Mouse (Mus musculus) CH12.LX (cell line): ENCODE measurements at regions not wholly inside any gene's neighbourhood (a gene's known extent, or its start where the extent isn't known, plus 50 kb on each side); places are given as distances from the start of the nearest gene placed in this dataset.

Source experiments
- DNase-seq: peaks from one replicate; pipeline ENCODE4 v3.0.0-alpha.2; 2013; ENCODE audit errors: extremely low read depth
- H3K27ac ChIP-seq: 2 replicates; pipeline ENCODE4 v1.5.1; 2012; ENCODE audit warnings: low read depth, mild to moderate bottlenecking, control low read depth, moderate library complexity; ENCODE audit not compliant: insufficient read depth
- H3K27me3 ChIP-seq: replicated peaks from 2 replicates; pipeline ENCODE3; 2012; ENCODE audit warnings: inconsistent platforms
- H3K36me3 ChIP-seq, 2 experiments: replicated peaks in 1 of 2; 2 replicates each; pipeline versions ENCODE3 to v1.6.1; 2012; ENCODE audit warnings: inconsistent platforms in 1 of 2, low read length in 1 of 2, mild to moderate bottlenecking in 1 of 2, mixed read lengths in 1 of 2, moderate library complexity in 1 of 2; ENCODE audit not compliant: control insufficient read depth in 1 of 2, insufficient read depth in 1 of 2
- H3K4me1 ChIP-seq, 2 experiments: 2 replicates each; pipeline ENCODE4 v1.6.1; 2012; ENCODE audit warnings: inconsistent platforms in 1 of 2, moderate library complexity in 1 of 2; ENCODE audit not compliant: insufficient read depth in 2 of 2, control insufficient read depth in 1 of 2
- H3K4me2 ChIP-seq: 2 replicates; pipeline ENCODE4 v1.6.1; 2012; ENCODE audit warnings: low read depth, mild to moderate bottlenecking, control low read depth; ENCODE audit not compliant: poor library complexity, insufficient read depth, severe bottlenecking
- H3K4me3 ChIP-seq, 3 experiments: fragments of 150-350 bp in 1 of 3; sonication (generic) in 1 of 3; replicated peaks in 1 of 3; 2 replicates each; pipeline versions ENCODE3 to v1.5.1; 2011 to 2012; ENCODE audit warnings: low read depth in 2 of 3, low read length in 2 of 3, mild to moderate bottlenecking in 2 of 3, moderate library complexity in 2 of 3, control low read depth in 1 of 3, improper control_type of control experiment in 1 of 3, inconsistent platforms in 1 of 3, mixed read lengths in 1 of 3; ENCODE audit not compliant: poor library complexity in 1 of 3
- H3K79me2 ChIP-seq: replicated peaks from 2 replicates; pipeline ENCODE4 v1.6.1; 2012; ENCODE audit warnings: mild to moderate bottlenecking, moderate library complexity; ENCODE audit not compliant: control insufficient read depth, poor library complexity, insufficient read depth, severe bottlenecking; ENCODE audit errors: extremely low read depth
- H3K9ac ChIP-seq: 2 replicates; pipeline ENCODE4 v1.6.1; 2012; ENCODE audit warnings: low read depth, mild to moderate bottlenecking, control low read depth, moderate library complexity; ENCODE audit not compliant: insufficient read depth
- H3K9me3 ChIP-seq: replicated peaks from 2 replicates; pipeline ENCODE3; 2012; ENCODE audit warnings: low read length, inconsistent platforms, mixed read lengths
- CHD2 ChIP-seq: IDR thresholded peaks from 2 replicates; pipeline ENCODE4 v1.6.1; 2011; ENCODE audit warnings: low read length, improper control_type of control experiment
- CTCF ChIP-seq, 2 experiments: IDR thresholded peaks in 1 of 2; conservative IDR thresholded peaks in 1 of 2; 2 replicates each; pipeline ENCODE4 v1.5.1; 2011 to 2012; ENCODE audit warnings: low read depth in 2 of 2, low read length in 2 of 2, improper control_type of control experiment in 1 of 2, inconsistent platforms in 1 of 2, mild to moderate bottlenecking in 1 of 2, moderate library complexity in 1 of 2
- E2F4 ChIP-seq: IDR thresholded peaks from 2 replicates; pipeline ENCODE4 v1.6.1; 2011; ENCODE audit warnings: low read depth, low read length, improper control_type of control experiment; ENCODE audit not compliant: insufficient replicate concordance
- ELF1 ChIP-seq: IDR thresholded peaks from 2 replicates; pipeline ENCODE4 v1.6.1; 2014; ENCODE audit warnings: low read depth, mild to moderate bottlenecking, inconsistent platforms, low read length, improper control_type of control experiment
- EP300 ChIP-seq: IDR thresholded peaks from 2 replicates; pipeline ENCODE4 v1.6.1; 2011; ENCODE audit warnings: low read length, improper control_type of control experiment
- ETS1 ChIP-seq: conservative IDR thresholded peaks from 2 replicates; pipeline ENCODE4 v1.6.1; 2012; ENCODE audit warnings: low read depth, mild to moderate bottlenecking, inconsistent platforms, low read length, improper control_type of control experiment, moderate library complexity
- HCFC1 ChIP-seq: IDR thresholded peaks from 2 replicates; pipeline ENCODE4 v1.6.1; 2012; ENCODE audit warnings: low read depth, mild to moderate bottlenecking, inconsistent platforms, low read length, improper control_type of control experiment
- IRF4 ChIP-seq: IDR thresholded peaks from 2 replicates; pipeline ENCODE4 v1.6.1; 2014; ENCODE audit warnings: low read depth, mild to moderate bottlenecking, inconsistent platforms, low read length, improper control_type of control experiment
- KAT2A ChIP-seq: IDR thresholded peaks from 2 replicates; pipeline ENCODE4 v1.6.1; 2012; ENCODE audit warnings: low read length, improper control_type of control experiment, inconsistent platforms; ENCODE audit not compliant: insufficient replicate concordance
- MAX ChIP-seq: IDR thresholded peaks from 2 replicates; pipeline ENCODE4 v1.6.1; 2011; ENCODE audit warnings: low read length, improper control_type of control experiment
- MEF2A ChIP-seq: IDR thresholded peaks from 2 replicates; pipeline ENCODE4 v1.6.1; 2014; ENCODE audit warnings: low read depth, mild to moderate bottlenecking, inconsistent platforms, low read length, improper control_type of control experiment, borderline replicate concordance
- MXI1 ChIP-seq: IDR thresholded peaks from 2 replicates; pipeline ENCODE4 v1.6.1; 2011; ENCODE audit warnings: mild to moderate bottlenecking, low read depth, low read length, improper control_type of control experiment
- MYC ChIP-seq: IDR thresholded peaks from 2 replicates; pipeline ENCODE4 v1.6.1; 2011; ENCODE audit warnings: low read depth, mild to moderate bottlenecking, improper control_type of control experiment, low read length
- NELFE ChIP-seq: IDR thresholded peaks from 2 replicates; pipeline ENCODE4 v1.6.1; 2011; ENCODE audit warnings: low read depth, low read length, improper control_type of control experiment
- PAX5 ChIP-seq: IDR thresholded peaks from 2 replicates; pipeline ENCODE4 v1.6.1; 2012; ENCODE audit warnings: low read length, inconsistent platforms, mixed read lengths
- POLR2A ChIP-seq: IDR thresholded peaks from 2 replicates; pipeline ENCODE4 v1.6.1; 2011; ENCODE audit warnings: low read depth, mild to moderate bottlenecking, improper control_type of control experiment, low read length
- RCOR1 ChIP-seq: conservative IDR thresholded peaks from 2 replicates; pipeline ENCODE4 v1.6.1; 2012; ENCODE audit warnings: low read depth, mild to moderate bottlenecking, inconsistent platforms, low read length, improper control_type of control experiment
- SIN3A ChIP-seq: IDR thresholded peaks from 2 replicates; pipeline ENCODE4 v1.6.1; 2012; ENCODE audit warnings: low read length, improper control_type of control experiment, inconsistent platforms
- TBP ChIP-seq: conservative IDR thresholded peaks from 2 replicates; pipeline ENCODE4 v1.6.1; 2011; ENCODE audit warnings: low read depth, low read length, improper control_type of control experiment
- USF1 ChIP-seq: IDR thresholded peaks from 2 replicates; pipeline ENCODE4 v1.6.1; 2014; ENCODE audit warnings: low read depth, mild to moderate bottlenecking, inconsistent platforms, low read length, improper control_type of control experiment
- USF2 ChIP-seq: conservative IDR thresholded peaks from 2 replicates; pipeline ENCODE4 v1.6.1; 2011; ENCODE audit warnings: low read depth, low read length, improper control_type of control experiment
- ZC3H11A ChIP-seq: IDR thresholded peaks from 2 replicates; pipeline ENCODE4 v1.6.1; 2012; ENCODE audit warnings: low read depth, mild to moderate bottlenecking, inconsistent platforms, low read length, improper control_type of control experiment
- dilution Hi-C: fragments of 300-500 bp; cut with MboI; formaldehyde crosslinking; loops from 2 replicates; pipeline ENCODE4 v1.14.3; 2020; ENCODE audit warnings: low sequenced_read_pairs; ENCODE audit not compliant: extremely low pct_unique_long_range_greater_than_20kb, extremely low pct_ligation_motif_present
- in situ Hi-C: fragments of 300-500 bp; cut with MboI; formaldehyde crosslinking; loops from 3 replicates; pipeline ENCODE4 v1.14.3; 2019; ENCODE audit warnings: low sequenced_read_pairs, low pct_ligation_motif_present, low pct_unique_long_range_greater_than_20kb, mixed read lengths

- in situ Hi-C loops: no loop called here
Observed at GRCm38 (mm10) chr8:128103380-128103779, 255.0 kb upstream of the Nrp1 start.

DNA sequence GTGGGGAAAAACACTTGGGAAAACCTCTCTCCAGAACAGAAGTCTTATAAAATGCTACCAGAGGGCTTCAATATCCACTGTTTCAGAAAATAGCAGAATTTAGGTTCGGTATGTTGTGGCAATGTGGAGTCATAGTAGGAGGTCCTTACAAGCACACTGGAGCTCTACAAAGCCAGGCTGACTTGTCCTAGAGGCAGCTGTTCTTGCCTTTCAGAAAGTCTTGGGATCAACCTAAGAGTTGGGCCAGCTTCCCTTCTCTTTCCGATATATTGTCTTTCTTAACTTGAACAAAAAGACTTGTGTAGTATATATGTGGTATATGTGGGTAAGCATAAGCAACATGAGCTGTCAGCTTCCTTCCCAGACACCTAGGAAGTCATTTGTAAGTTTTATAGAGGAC is 251.8 kb upstream of the Nrp1 start:
- dilution Hi-C loops (no loop called here), in situ Hi-C loops (no loop called here)
- peaks cover 6% of the 10 kb centered on the region for H3K9me3 ChIP-seq
- H3K4me3 ChIP-seq: no peak overlapping the region
- H3K27me3 ChIP-seq: no peaks in the 10 kb centered on the region
- no peak overlapping the region for H3K4me2 ChIP-seq
- no peak for TF ChIP-seq KAT2A
- TF ChIP-seq CHD2: no peak
- TF ChIP-seq TBP: no peak
- no peak for TF ChIP-seq MAX
- TF ChIP-seq IRF4: no peak
- no peaks in the 10 kb centered on the region for H3K36me3 ChIP-seq
- H3K9ac ChIP-seq: no peak overlapping the region
- H3K27ac ChIP-seq: no peak overlapping the region
- DNase-seq: no peak
- no peaks in the 10 kb centered on the region for H3K79me2 ChIP-seq
- H3K4me1 ChIP-seq: peaks cover 2 to 39% of the 10 kb centered on the region in 2 experiments; a peak in 3 of 4 replicates

More at GRCm38 (mm10) chr8:128103380-128103779, 255.0 kb upstream of the Nrp1 start:
- dilution Hi-C loops: no loop called here
- no peak overlapping the region for H3K27ac ChIP-seq
- no peak for TF ChIP-seq PAX5
- TF ChIP-seq MEF2A: no peak
- 0 out of 2 replicates have a peak, but pooled peaks have one; percentile 77 for TF ChIP-seq E2F4
- TF ChIP-seq IRF4: peak; percentile 32; the same call in 1 of the 2 replicates
- no peak for TF ChIP-seq CTCF (conservative IDR thresholded peaks at IDR 0.05 in 1 of 2, IDR thresholded peaks at IDR 0.05 in 1 of 2; ENCODE audit: low read depth in 2 of 2, low read length in 2 of 2)
- TF ChIP-seq ETS1: no peak
- peak; percentile 81 for TF ChIP-seq EP300
- H3K4me3 ChIP-seq: no peak overlapping the region
- DNase-seq: no peak
- no peaks in the 10 kb centered on the region for H3K79me2 ChIP-seq
- H3K4me2 ChIP-seq: no peak overlapping the region
- H3K9ac ChIP-seq: no peak overlapping the region
- peaks cover 6% of the 10 kb centered on the region for H3K9me3 ChIP-seq
- H3K27me3 ChIP-seq: no peaks in the 10 kb centered on the region
- peaks cover 0 to 27% of the 10 kb centered on the region in 2 experiments; a peak in 2 of 4 replicates for H3K4me1 ChIP-seq
- no peaks in the 10 kb centered on the region for H3K36me3 ChIP-seq

GRCm38 (mm10) chr8:128107041-128107440 is 251.4 kb upstream of the Nrp1 start:
- Histone ChIP-seq H3K27me3 (no peaks in the 10 kb centered on the region), H3K9me3 (peaks cover 6% of the 10 kb centered on the region), H3K4me3 (no peak overlapping the region), H3K4me2 (no peak overlapping the region), H3K9ac (no peak overlapping the region), H3K4me1 (peaks cover 3 to 36% of the 10 kb centered on the region in 2 experiments; a peak in 3 of 4 replicates), H3K27ac (no peak overlapping the region), H3K36me3 (no peaks in the 10 kb centered on the region), H3K79me2 (no peaks in the 10 kb centered on the region)
- no peak for DNase-seq
- dilution Hi-C loops (no loop called here), in situ Hi-C loops (no loop called here)
- TF ChIP-seq TBP: no peak
- TF ChIP-seq MXI1: no peak
- no peak for TF ChIP-seq MYC
- TF ChIP-seq POLR2A: no peak
- no peak for TF ChIP-seq USF2
- TF ChIP-seq SIN3A: no peak
- no peak for TF ChIP-seq USF1
- no peak for TF ChIP-seq ELF1
- TF ChIP-seq NELFE: no peak
- no peak for TF ChIP-seq RCOR1
- TF ChIP-seq HCFC1: no peak
- no peak for TF ChIP-seq ZC3H11A
- TF ChIP-seq E2F4: no peak
